Mouse (Mus musculus) liver, adult 2 months (tissue): Measurements from ENCODE around the gene Serf2. TPM values are rescaled to one million over a fixed set of nuclear protein-coding genes. Genes with fewer than 3 reads are reported as not detected.
"Not testable (repeated sequence)": the region's sequence is repeated elsewhere in the genome, so short reads cannot be mapped to it uniquely, and the experiment has no call there.

Source experiments
- DNase-seq: peaks from one replicate; pipeline ENCODE4 v3.0.0-alpha.2; 2011; ENCODE audit warnings: low read depth, low spot score; ENCODE audit errors: extremely low read depth
- H3K27ac ChIP-seq: fragments of 200-500 bp; replicated peaks from 2 replicates; pipeline ENCODE4 v1.5.1; 2012; ENCODE audit warnings: low read depth, mild to moderate bottlenecking, control low read depth, inconsistent platforms, low read length; ENCODE audit not compliant: insufficient read depth
- H3K27me3 ChIP-seq: fragments of 200-500 bp; 2 replicates; pipeline ENCODE4 v1.6.1; 2012; ENCODE audit warnings: mild to moderate bottlenecking, moderate library complexity, low read length, inconsistent platforms; ENCODE audit not compliant: control insufficient read depth, insufficient read depth
- H3K36me3 ChIP-seq: fragments of 200-500 bp; 2 replicates; pipeline ENCODE4 v1.6.1; 2012; ENCODE audit warnings: low read length, inconsistent platforms; ENCODE audit not compliant: control insufficient read depth, insufficient read depth
- H3K4me1 ChIP-seq: fragments of 200-500 bp; 2 replicates; pipeline ENCODE4 v1.6.1; 2011; ENCODE audit warnings: low read length; ENCODE audit not compliant: control insufficient read depth, insufficient read depth
- H3K4me3 ChIP-seq: fragments of 200-500 bp; 2 replicates; pipeline ENCODE4 v1.5.1; 2011; ENCODE audit warnings: low read depth, mild to moderate bottlenecking, control low read depth, low read length, moderate library complexity; ENCODE audit not compliant: insufficient read depth
- H3K79me2 ChIP-seq: fragments of 200-500 bp; 2 replicates; pipeline ENCODE4 v1.6.1; 2012; ENCODE audit warnings: inconsistent platforms, mild to moderate bottlenecking, low read length, moderate library complexity; ENCODE audit not compliant: control insufficient read depth, insufficient read depth
- H3K9ac ChIP-seq: fragments of 200-500 bp; 2 replicates; pipeline ENCODE4 v1.6.1; 2012; ENCODE audit warnings: low read depth, mild to moderate bottlenecking, control low read depth, inconsistent platforms, low read length
- CTCF ChIP-seq: fragments of 200-500 bp; IDR thresholded peaks from 2 replicates; pipeline ENCODE4 v1.5.1; 2011; ENCODE audit warnings: low read depth, low read length, control low read depth
- POLR2A ChIP-seq: fragments of 200-500 bp; IDR thresholded peaks from 2 replicates; pipeline ENCODE4 v1.6.1; 2011; ENCODE audit warnings: low read length, control low read depth; ENCODE audit not compliant: insufficient read depth; ENCODE audit errors: extremely low read depth
- WGBS: fragments of 180-500 bp; shearing (Covaris S2); methylation state at CpG from one replicate; pipeline ENCODE4 v1.1.7; 2018; 5-methylcytosine and 5-hydroxymethylcytosine counted together
- polyA plus RNA-seq: library from polyadenylated mRNA; depleted of rRNA; stranded (reverse); fragments of >200 nt; gene quantifications from 2 replicates; pipeline ENCODE4 v1.2.3, GENCODE M21; 2012; rRNA removed
- total RNA-seq: library from RNA; depleted of rRNA; stranded (reverse); fragments of >200 nt; gene quantifications from 2 replicates; pipeline ENCODE4 v1.2.3, GENCODE M21; 2014; rRNA removed

Serf2 gene
- total and polyA plus RNA-seq, 2 experiments: 81.7 to 211 TPM

- 82% methylated on average over 8 of the region's 8 CpGs for WGBS
- no peaks in the 10 kb centered on the region for H3K36me3 ChIP-seq
- no peak overlapping the region for H3K9ac ChIP-seq
- TF ChIP-seq POLR2A (no peak), CTCF (no peak)
- no peaks in the 10 kb centered on the region for H3K4me1 ChIP-seq
- DNase-seq: no peak
- no peak overlapping the region for H3K27ac ChIP-seq
- no peaks in the 10 kb centered on the region for H3K79me2 ChIP-seq
- H3K27me3 ChIP-seq: no peaks in the 10 kb centered on the region
- no peak overlapping the region for H3K4me3 ChIP-seq
These were observed 34.6 kb downstream of the Serf2 start for GRCm38 (mm10) chr2:121483576-121483975.

GRCm38 (mm10) chr2:121484403-121484802 is 35.4 kb downstream of the Serf2 start:
- DNase-seq, H3K27me3 ChIP-seq, H3K79me2 ChIP-seq, H3K27ac ChIP-seq, H3K9ac ChIP-seq, H3K4me3 ChIP-seq, H3K36me3 ChIP-seq, H3K4me1 ChIP-seq: not testable (repeated sequence)
- 82% methylated on average over 2 of the region's 2 CpGs for WGBS

GRCm38 (mm10) chr2:121501550-121501949 is 52.6 kb downstream of the Serf2 start:
- H3K27ac ChIP-seq, H3K36me3 ChIP-seq, H3K27me3 ChIP-seq, H3K4me3 ChIP-seq, H3K79me2 ChIP-seq, DNase-seq, H3K9ac ChIP-seq, H3K4me1 ChIP-seq: not testable (repeated sequence)
- 37% methylated on average over 2 of the region's 6 CpGs for WGBS

GRCm38 (mm10) chr2:121505942-121506882 is 57.2 kb downstream of the Serf2 start, which contains the start of the genes Mfap1a and Wdr76:
Gene Mfap1a (minus strand): TSS chr2:121506665.
Gene Wdr76 (plus strand): TSS chr2:121506723.
- peak; percentile 87 for TF ChIP-seq POLR2A
- WGBS: 3% methylated on average over 42 of the region's 42 CpGs
- H3K9ac ChIP-seq: peak within 1 kb of the TSS; percentile 73
- DNase-seq: peak; percentile 88
- H3K27me3 ChIP-seq, H3K4me1 ChIP-seq, H3K36me3 ChIP-seq, H3K79me2 ChIP-seq: not testable (repeated sequence)
- peak within 1 kb of the TSS; percentile 66 for H3K4me3 ChIP-seq
- H3K27ac ChIP-seq: peak within 1 kb of the TSS; percentile 41; the same call in 1 of the 2 replicates

GRCm38 (mm10) chr2:121507173-121507950 is 58.4 kb downstream of the Serf2 start:
- H3K36me3 ChIP-seq: no peaks in the 10 kb centered on the region
- TF ChIP-seq POLR2A: no peak
- TF ChIP-seq CTCF: no peak
- H3K27me3 ChIP-seq: no peaks in the 10 kb centered on the region
- WGBS: 6% methylated on average over 12 of the region's 12 CpGs
- no peak overlapping the region for H3K27ac ChIP-seq
- no peak overlapping the region; the same call in 1 of the 2 replicates for H3K4me3 ChIP-seq
- no peaks in the 10 kb centered on the region; the same call in 1 of the 2 replicates for H3K4me1 ChIP-seq
- no peaks in the 10 kb centered on the region for H3K79me2 ChIP-seq
- H3K9ac ChIP-seq: no peak overlapping the region
- DNase-seq: no peak

Other genes with a start within 250 kb of the Serf2 start
- gene Trp53bp1, start 177.8 kb upstream of the Serf2 start, total RNA-seq: 9.1 and 9.5 TPM in 2 replicates
- 5.7 and 6.8 TPM in 2 replicates for gene Trp53bp1, start 177.8 kb upstream of the Serf2 start, polyA plus RNA-seq
- gene Map1a, start 159.6 kb upstream of the Serf2 start, total RNA-seq: under 0.01 and 0.13 TPM in 2 replicates
- 0.22 and 0.44 TPM in 2 replicates for gene Map1a, start 159.6 kb upstream of the Serf2 start, polyA plus RNA-seq
- gene Ppip5k1, start 93.8 kb upstream of the Serf2 start, total RNA-seq: 2.4 and 2.6 TPM in 2 replicates
- gene Ppip5k1, start 93.8 kb upstream of the Serf2 start, polyA plus RNA-seq: 3.6 and 4.3 TPM in 2 replicates
- 2.0 TPM in 1 of 2 replicates, not detected in the other for gene Ckmt1, start 91.5 kb upstream of the Serf2 start, total RNA-seq
- 0.73 and 1.2 TPM in 2 replicates for gene Ckmt1, start 91.5 kb upstream of the Serf2 start, polyA plus RNA-seq
- gene Strc, start 62.0 kb upstream of the Serf2 start, total RNA-seq: not detected in 2 replicates
- not detected in 2 replicates for gene Strc, start 62.0 kb upstream of the Serf2 start, polyA plus RNA-seq
- gene Pdia3, start 35.4 kb upstream of the Serf2 start, total RNA-seq: 193 and 226 TPM in 2 replicates
- gene Pdia3, start 35.4 kb upstream of the Serf2 start, polyA plus RNA-seq: 412 and 434 TPM in 2 replicates
- gene Catsper2, start 35.4 kb upstream of the Serf2 start, total RNA-seq: 1.3 and 2.9 TPM in 2 replicates
- gene Catsper2, start 35.4 kb upstream of the Serf2 start, polyA plus RNA-seq: 1.3 and 2.5 TPM in 2 replicates
- gene Ell3, start 4.9 kb upstream of the Serf2 start, total RNA-seq: 3.2 and 6.0 TPM in 2 replicates
- gene Ell3, start 4.9 kb upstream of the Serf2 start, polyA plus RNA-seq: 1.9 and 2.2 TPM in 2 replicates
- gene Hypk, start 4.1 kb downstream of the Serf2 start, total RNA-seq: 21.1 and 27.4 TPM in 2 replicates
- 3.5 and 4.8 TPM in 2 replicates for gene Hypk, start 4.1 kb downstream of the Serf2 start, polyA plus RNA-seq
- gene Serinc4, start 7.6 kb downstream of the Serf2 start, total RNA-seq: not detected in 2 replicates
- 0.11 TPM in 2 replicates for gene Serinc4, start 7.6 kb downstream of the Serf2 start, polyA plus RNA-seq
- 7.4 and 9.0 TPM in 2 replicates for gene Mfap1b, start 24.9 kb downstream of the Serf2 start, total RNA-seq
- gene Mfap1b, start 24.9 kb downstream of the Serf2 start, polyA plus RNA-seq: 1.4 and 1.7 TPM in 2 replicates
- gene Mfap1a, start 57.5 kb downstream of the Serf2 start, total RNA-seq: 6.6 and 9.7 TPM in 2 replicates
- gene Mfap1a, start 57.5 kb downstream of the Serf2 start, polyA plus RNA-seq: 1.2 TPM in 2 replicates
- 1.5 and 2.1 TPM in 2 replicates for gene Wdr76, start 57.5 kb downstream of the Serf2 start, total RNA-seq
- 0.70 and 1.2 TPM in 2 replicates for gene Wdr76, start 57.5 kb downstream of the Serf2 start, polyA plus RNA-seq